In the genomic region with DNA sequence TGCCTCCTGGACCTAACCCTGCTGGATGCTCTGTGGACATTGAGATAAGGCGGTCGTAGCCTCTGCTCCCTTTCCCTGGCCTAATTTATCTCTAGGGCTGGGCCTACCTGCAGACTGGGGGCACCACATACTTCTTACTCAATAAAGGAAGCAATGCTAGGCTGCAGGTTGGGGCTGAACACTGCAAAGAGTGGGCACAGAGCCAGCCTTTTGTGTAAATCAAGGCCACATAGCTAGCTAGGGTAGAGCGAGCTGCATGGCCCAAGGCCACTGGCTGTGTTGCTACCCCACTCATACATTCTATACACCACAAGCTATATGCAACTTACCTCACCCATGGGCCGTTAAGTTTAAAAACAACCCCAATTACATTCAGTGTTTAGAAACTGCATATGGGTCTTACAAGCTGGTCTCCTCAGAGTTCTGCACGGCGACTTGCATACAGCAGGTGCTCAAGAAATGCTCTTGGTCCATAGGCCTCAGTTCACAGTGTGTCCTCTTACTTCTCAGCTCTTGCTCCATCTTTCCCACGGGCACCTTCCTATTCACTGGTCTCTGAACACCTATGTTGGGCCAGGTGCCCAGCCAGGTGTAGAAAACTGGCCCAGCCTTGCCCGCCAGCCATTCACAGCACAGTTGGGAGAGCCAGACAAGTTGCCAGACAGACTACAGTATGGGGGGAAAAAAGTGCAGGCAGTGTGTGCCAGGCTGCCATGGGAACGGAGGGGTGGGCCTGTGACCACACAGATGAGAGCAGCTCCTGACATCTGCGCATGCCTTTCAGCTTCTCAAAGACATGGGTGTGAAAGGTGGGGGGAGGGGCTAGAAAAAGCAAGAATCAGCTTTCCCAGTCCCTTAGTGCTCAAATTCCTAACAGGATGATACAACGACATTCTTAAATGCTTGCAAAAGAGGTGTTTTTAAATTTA, we compare ENCODE assay signal across 8 mouse cellular contexts. TPM values are rescaled to one million over a fixed set of nuclear protein-coding genes. Genes with fewer than 3 reads are reported as not detected.
DNase-seq lines count a peak whose midpoint lies in the region; ATAC-seq lines count a peak whose summit lies in the region.

No protein-coding gene starts in this region.

- ATAC-seq in kidney, embryonic 14.5 days (ENCODE audit: low FRiP score, low TSS enrichment): no peak
- ATAC-seq in forebrain, embryonic 16.5 days: peak; percentile 94
- ATAC-seq in midbrain, embryonic 14.5 days (ENCODE audit: low FRiP score, low TSS enrichment): peak; percentile 53; the same call in 1 of the 2 replicates

- no peak overlapping the region for H3K4me3 ChIP-seq in kidney, embryonic 14.5 days (ENCODE audit: low read length)
- H3K4me3 ChIP-seq in forebrain, embryonic 16.5 days (replicated peaks; ENCODE audit: low read length): no peak overlapping the region
- no peak overlapping the region for H3K4me3 ChIP-seq in midbrain, embryonic 14.5 days (replicated peaks; ENCODE audit: low read depth, low read length)

- no peaks in the 10 kb centered on the region for H3K9me3 ChIP-seq in kidney, embryonic 14.5 days (ENCODE audit: control insufficient read depth, low read length)
- H3K9me3 ChIP-seq in forebrain, embryonic 16.5 days (ENCODE audit: control insufficient read depth, low read length): no peaks in the 10 kb centered on the region
- H3K9me3 ChIP-seq in midbrain, embryonic 14.5 days (ENCODE audit: control insufficient read depth, low read length): no peaks in the 10 kb centered on the region

- peak; percentile 15 for DNase-seq in kidney, adult 18-20 months
- DNase-seq in kidney, postnatal 4 days: peak; percentile 32 to 36
- peak; percentile 66 for DNase-seq in midbrain, embryonic 14.5 days
- no peak for DNase-seq in cerebellum, adult 18-20 months
- DNase-seq in adrenal gland, adult 8-10 months: no peak
- DNase-seq in heart, postnatal 14 days: no peak

- H3K27me3 ChIP-seq in kidney, embryonic 14.5 days (ENCODE audit: control insufficient read depth, insufficient read depth, low read length): no peaks in the 10 kb centered on the region
- H3K27me3 ChIP-seq in forebrain, embryonic 16.5 days (replicated peaks; ENCODE audit: control insufficient read depth, insufficient read depth, low read length): no peaks in the 10 kb centered on the region
- no peaks in the 10 kb centered on the region for H3K27me3 ChIP-seq in midbrain, embryonic 14.5 days (ENCODE audit: control insufficient read depth, insufficient read depth, low read length)

- H3K9ac ChIP-seq in kidney, embryonic 14.5 days (ENCODE audit: low read depth, low read length): no peak overlapping the region
- H3K9ac ChIP-seq in forebrain, embryonic 16.5 days (replicated peaks; ENCODE audit: low read depth, low read length): no peak overlapping the region
- H3K9ac ChIP-seq in midbrain, embryonic 14.5 days (replicated peaks; ENCODE audit: low read length): no peak overlapping the region

- intact Hi-C loops in heart, postnatal 14 days (cut with DNase I): no loop called here

- 73% methylated on average over 11 of the region's 11 CpGs for WGBS in kidney, embryonic 14.5 days
- 53% methylated on average over 11 of the region's 11 CpGs for WGBS in forebrain, embryonic 16.5 days
- WGBS in midbrain, embryonic 14.5 days: 74% methylated on average over 11 of the region's 11 CpGs

- H3K4me2 ChIP-seq in kidney, embryonic 14.5 days (replicated peaks; ENCODE audit: low read depth, low read length): no peak overlapping the region
- no peak overlapping the region; the same call in 1 of the 2 replicates for H3K4me2 ChIP-seq in forebrain, embryonic 16.5 days (ENCODE audit: low read length)
- no peak overlapping the region for H3K4me2 ChIP-seq in midbrain, embryonic 14.5 days (ENCODE audit: low read length)

- H3K36me3 ChIP-seq in kidney, embryonic 14.5 days (ENCODE audit: control insufficient read depth, insufficient read depth, low read length): no peaks in the 10 kb centered on the region
- H3K36me3 ChIP-seq in forebrain, embryonic 16.5 days (ENCODE audit: control insufficient read depth, insufficient read depth): no peaks in the 10 kb centered on the region
- no peaks in the 10 kb centered on the region for H3K36me3 ChIP-seq in midbrain, embryonic 14.5 days (ENCODE audit: control insufficient read depth, insufficient read depth, low read length)

- 0 out of 2 replicates have a peak, but pooled peaks cover 2% of the 10 kb centered on the region for H3K4me1 ChIP-seq in kidney, embryonic 14.5 days (ENCODE audit: control insufficient read depth, insufficient read depth, low read length)
- peaks cover 66% of the 10 kb centered on the region for H3K4me1 ChIP-seq in forebrain, embryonic 16.5 days (replicated peaks; ENCODE audit: control insufficient read depth, insufficient read depth, low read length)
- H3K4me1 ChIP-seq in midbrain, embryonic 14.5 days (ENCODE audit: control insufficient read depth, insufficient read depth, low read length): peaks cover 20% of the 10 kb centered on the region

- H3K27ac ChIP-seq in kidney, embryonic 14.5 days (ENCODE audit: low read depth, low read length): no peak overlapping the region
- H3K27ac ChIP-seq in forebrain, embryonic 16.5 days (ENCODE audit: low read length): peak overlapping the region; percentile 90
- H3K27ac ChIP-seq in midbrain, embryonic 14.5 days (replicated peaks; ENCODE audit: low read depth, low read length): no peak overlapping the region

RNA-seq across cellular contexts. Expression of gene Tmem177, which starts 13.5 kb away (rescaled TPM):
- 4.6 and 7.4 TPM in 2 replicates for polyA plus RNA-seq in kidney, embryonic 14.5 days (2014; fragmentation: Nextera tagmentation; extraction: Ambion mirVana)
- 13.4 and 14.3 TPM in 2 replicates for polyA plus RNA-seq in forebrain, embryonic 16.5 days (2015; fragmentation: Nextera tagmentation; extraction: Ambion mirVana)
- 5.2 and 7.5 TPM in 2 replicates for polyA plus RNA-seq in midbrain, embryonic 14.5 days (2014; fragmentation: Nextera tagmentation; extraction: Ambion mirVana)
- 10 to 100 TPM in 2 of 4 experiments, 1 to 10 TPM in 2; 7.9 to 11.4 (median 9.1) TPM for total RNA-seq in adrenal gland, adult 8-10 months (2022)
- 1 to 10 TPM; 7.5 to 8.4 TPM for total RNA-seq in heart, postnatal 14 days (2021)

Comparison
In these comparisons a context has a peak if more than half of its experiments do, and no peak if none do; other contexts are left out.
1. DNase-seq: peak in kidney, adult 18-20 months (single experiment), kidney, postnatal 4 days (2 of 2) and midbrain, embryonic 14.5 days (single experiment); none in cerebellum, adult 18-20 months (0 of 2), adrenal gland, adult 8-10 months (single experiment) and heart, postnatal 14 days (0 of 2).